Mouse (Mus musculus): ENCODE measurements at regions not wholly inside any gene's neighbourhood (a gene's known extent, or its start where the extent isn't known, plus 50 kb on each side); places are given as distances from the start of the nearest gene placed in this dataset.

DNA sequence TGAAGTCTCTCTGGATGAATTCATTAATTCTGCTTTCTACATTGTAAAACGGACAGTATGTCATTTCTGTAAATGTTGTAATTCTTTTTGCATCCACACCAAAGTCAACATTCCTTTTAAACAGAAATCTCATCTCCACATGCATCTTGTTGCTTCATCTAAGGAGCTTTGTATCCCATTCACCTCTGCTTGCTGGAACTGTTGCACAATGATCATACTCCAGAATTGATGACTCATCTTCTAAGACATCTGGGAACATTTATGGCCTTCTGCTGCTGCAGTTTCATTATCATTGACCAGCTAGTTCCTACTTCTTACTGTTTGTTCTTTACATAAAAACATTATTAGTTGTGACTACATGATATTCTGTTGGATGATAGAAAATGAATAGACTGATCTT lies 1926.9 kb upstream of the Gm38303 start:
- DNase-seq (ENCODE audit: low read depth, low spot score): peak; percentile 84

DNA sequence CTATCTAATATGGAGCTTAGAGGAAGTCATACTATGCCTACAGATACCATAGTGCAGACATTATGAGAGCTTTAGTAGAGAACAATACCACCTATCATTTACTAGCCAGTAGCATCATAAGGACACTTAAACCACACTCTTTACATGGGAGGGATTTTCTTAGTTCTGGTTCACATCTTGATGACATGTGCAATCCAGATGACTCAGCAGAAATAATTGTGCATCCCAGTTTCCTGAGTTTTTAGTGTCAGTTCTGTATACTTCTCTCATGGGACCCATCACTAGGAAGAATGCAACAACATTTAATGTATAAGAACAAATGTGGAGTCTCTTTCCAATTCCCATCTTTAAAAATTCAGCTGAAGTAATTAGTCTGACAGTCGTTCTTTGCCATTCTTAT lies 1922.2 kb upstream of the Gm38303 start:
- DNase-seq (ENCODE audit: low read depth, low spot score): peak; percentile 55

DNA sequence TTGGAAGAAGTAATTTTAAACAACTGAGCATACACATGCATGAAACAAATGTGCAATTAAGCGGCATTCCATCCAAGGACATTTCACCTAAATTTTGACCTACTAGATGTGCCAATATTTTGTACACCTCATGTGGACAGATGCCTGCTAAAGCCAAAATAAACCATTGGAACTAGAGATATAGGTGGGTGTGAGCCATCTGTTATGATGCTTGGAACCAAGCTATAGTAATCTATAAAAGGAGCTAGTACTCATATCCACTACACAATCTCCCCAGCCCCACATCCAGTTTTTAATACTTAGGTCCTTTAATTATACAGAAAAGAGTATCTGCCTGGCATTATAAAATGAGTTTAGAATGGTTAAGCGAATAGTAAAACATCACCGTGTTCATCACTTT lies 1910.7 kb upstream of the Gm38303 start:
- DNase-seq (ENCODE audit: low read depth, low spot score): no peak

DNA sequence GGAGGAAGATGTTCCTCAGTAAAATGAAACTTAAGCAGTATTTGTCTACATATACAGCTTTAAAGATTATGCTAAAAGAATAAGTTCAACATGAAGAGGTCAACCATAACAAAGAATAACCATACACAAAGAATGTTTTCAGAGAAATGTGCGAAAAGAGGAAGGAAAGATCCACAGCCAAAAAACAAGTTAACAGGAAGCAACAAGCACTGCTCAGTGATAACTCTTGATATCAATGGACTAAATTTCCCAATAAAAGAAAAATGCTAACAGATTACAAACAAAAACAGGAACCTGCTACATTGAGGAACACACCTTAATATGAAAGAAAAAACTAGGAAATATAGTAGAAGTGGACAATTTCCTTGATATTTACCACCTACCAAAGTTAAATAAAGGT lies 1905.5 kb upstream of the Gm38303 start:
- DNase-seq (ENCODE audit: low read depth, low spot score): no peak

DNA sequence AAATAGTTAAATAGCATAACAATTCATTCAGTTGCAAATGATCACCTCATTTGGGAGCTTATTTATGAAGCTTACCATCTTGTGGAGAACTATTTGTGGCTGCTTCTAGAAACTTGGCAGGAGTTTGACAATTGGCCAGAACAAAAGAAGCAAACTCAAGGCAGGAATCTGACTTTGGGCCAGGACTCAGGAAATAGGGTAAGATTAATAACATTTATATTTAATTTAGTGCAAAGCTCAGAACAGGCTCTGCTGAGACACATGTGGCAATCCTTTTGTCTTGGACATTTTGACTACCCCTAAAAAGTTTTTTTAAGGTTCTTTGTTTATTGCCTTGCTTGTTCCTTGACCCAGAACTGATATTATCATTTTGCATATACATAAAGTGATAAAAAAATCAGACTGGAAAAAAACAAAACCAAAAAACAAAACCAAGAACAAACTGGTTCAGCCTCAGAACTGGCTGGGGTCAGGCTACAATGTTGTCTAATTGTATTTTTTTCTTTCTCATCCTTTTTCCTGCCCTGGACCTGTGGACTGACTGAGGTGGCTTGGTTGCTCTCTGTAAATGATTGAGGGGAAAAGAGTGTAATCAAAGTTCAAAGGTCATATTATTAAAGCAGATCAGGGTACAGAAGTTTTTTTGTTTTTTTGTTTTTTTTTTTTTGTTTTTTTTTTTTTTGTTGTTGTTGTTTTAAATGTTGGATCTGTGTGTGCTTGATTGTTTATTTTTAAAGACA lies 1892.4 kb upstream of the Gm38303 start:
- DNase-seq (ENCODE audit: low read depth, low spot score): peak; percentile 34

DNA sequence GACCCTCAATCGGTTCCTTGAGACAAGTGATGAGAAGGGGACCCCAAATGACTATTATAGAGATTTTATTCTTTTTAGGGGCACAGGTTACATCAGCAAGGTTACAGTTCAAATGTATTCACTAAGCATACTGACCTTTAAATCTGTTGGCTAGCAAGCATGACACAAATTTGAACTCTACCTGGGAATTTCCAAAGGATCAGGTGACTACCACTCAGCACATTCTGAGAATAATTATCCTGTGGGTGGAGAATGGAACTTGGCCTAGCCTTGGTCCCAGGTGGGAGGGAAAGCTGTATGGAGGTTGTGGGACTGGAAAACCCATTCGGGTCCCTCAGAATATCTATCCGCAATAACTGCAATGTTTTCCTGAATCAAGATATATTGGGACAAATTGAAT lies 1891.3 kb upstream of the Gm38303 start:
- DNase-seq (ENCODE audit: low read depth, low spot score): no peak

DNA sequence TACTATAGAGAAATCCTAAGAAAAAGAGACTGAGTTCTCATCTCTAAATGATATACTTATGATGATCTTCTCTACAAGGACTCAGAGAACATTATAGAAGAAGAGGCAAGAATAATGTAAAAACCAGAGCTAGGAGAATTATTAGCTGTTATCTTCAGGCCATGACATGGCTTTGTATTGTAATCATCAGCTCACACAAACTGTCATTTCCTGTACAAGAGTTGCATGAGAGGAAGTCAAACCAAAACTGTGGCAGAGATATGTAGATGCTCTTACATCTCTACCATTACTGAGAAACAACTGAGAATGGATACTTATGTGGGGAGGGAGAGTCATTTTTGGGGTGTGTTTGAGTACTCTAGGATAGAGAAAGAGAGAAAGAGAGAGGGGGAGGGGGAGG lies 1889.4 kb upstream of the Gm38303 start:
- DNase-seq (ENCODE audit: low read depth, low spot score): no peak

DNA sequence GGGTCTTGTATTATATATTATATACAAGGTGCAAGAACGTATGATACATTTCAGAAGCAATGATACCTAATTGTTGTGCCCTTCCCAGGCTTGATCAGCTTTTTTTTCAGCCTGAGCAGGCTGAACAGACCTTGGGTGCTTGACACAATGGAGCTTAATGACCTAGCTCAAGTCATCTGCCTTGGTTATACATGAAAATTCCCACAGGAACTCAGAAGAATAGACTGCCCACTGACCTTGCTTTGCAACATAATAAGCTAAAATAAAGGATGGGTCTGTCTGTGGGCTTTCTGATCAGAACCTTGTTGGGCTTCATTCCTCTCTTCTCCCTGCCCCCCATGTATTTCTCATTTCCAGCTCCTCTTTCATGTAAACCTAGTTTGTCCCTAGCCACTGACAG lies 1880.6 kb upstream of the Gm38303 start:
- DNase-seq (ENCODE audit: low read depth, low spot score): no peak

DNA sequence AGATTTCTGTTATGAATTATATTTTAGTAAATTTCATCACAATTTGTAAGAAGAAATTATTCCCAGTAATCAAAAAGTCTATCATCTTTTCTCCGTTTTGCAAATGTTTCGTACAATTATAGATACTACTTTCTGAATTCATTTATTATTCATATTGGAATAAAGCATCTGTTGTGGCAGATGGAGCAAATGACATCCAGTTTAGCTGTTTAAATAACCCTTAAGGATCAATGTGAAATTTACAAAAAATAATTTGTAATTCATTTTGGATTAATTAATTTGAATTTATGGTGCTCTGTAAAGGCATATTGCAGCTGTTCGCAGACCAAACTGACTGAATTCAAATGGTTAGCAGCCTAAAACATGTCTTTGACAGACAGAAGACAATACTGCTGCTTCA lies 1879.3 kb upstream of the Gm38303 start:
- DNase-seq (ENCODE audit: low read depth, low spot score): no peak

DNA sequence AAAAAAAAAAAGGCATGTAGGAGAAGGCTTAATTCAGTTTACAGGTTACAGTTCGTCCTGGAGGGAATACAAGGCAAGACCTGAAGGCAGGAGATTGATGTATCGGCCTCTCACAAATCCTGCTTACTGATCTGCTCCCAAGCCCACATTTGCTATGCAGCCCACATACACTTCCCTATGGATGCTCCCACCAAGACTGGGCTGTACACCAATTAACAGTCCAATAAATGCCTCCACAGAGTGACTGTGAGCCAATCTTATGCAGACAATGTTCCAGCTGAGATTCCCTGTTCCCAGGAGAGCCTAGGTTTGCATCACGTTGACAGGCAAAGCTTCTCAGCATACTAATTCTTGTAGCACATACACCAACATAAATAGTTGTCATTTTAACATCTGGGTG lies 1837.9 kb upstream of the Gm38303 start:
- DNase-seq (ENCODE audit: low read depth, low spot score): no peak

DNA sequence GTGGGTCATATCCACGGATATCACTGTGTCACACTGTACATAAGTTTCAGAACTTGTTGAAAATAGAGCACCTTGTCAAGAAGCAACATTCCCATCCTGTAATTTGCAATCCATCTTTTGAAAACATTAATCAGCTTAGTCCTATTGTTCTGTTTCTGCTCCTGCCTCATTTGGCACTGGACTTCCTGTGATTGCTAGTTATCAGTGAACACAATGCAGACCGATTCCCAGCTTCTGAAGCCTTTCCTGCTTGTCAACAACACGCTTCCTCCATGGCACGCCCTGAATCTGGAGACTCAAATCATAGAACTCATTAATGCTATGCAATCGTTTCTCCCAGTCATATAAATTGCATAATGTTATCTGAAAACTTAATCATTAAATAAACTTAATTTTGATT lies 1815.8 kb upstream of the Gm38303 start:
- no peak for DNase-seq (ENCODE audit: low read depth, low spot score)
